Comparison of ENCODE assay signal across 10 mouse cellular contexts in genomic region chr7:83475438-83476160, GRCm38 (mm10).
A peak's percentile ranks its signal among the peaks of the same experiment; 100 is the strongest.
DNase-seq lines count a peak whose midpoint lies in the region; ATAC-seq and TF ChIP-seq lines count a peak whose summit lies in the region.
"Had no signal": no experiment of that assay in that cellular context is flagged by ENCODE, and none has a peak within 500 bp of the region (broad histone marks: within the 10 kb centered on the region; RNA-seq: fewer than 3 reads in every experiment).

No protein-coding gene starts in this region.

- ATAC-seq in forebrain, embryonic 13.5 days = peak; percentile 42; the same call in 1 of the 2 replicates
- 0 out of 2 replicates have a peak, but pooled peaks have one; percentile 7 for ATAC-seq in lung, embryonic 14.5 days (ENCODE audit: insufficient read depth)
- ATAC-seq in lung, postnatal 0 days = no peak
- ATAC-seq in embryonic facial prominence, embryonic 13.5 days (ENCODE audit: insufficient number of reproducible peaks, insufficient read depth, low FRiP score, low TSS enrichment, low read depth) = no peak
- peak; percentile 71 for ATAC-seq in limb, embryonic 13.5 days (ENCODE audit: low FRiP score, low read depth)

- H3K4me2 ChIP-seq in forebrain, embryonic 13.5 days = no peak overlapping the region
- no peak overlapping the region for H3K4me2 ChIP-seq in lung, embryonic 14.5 days
- no peak overlapping the region for H3K4me2 ChIP-seq in lung, postnatal 0 days (replicated peaks; ENCODE audit: low read depth, low read length)
- H3K4me2 ChIP-seq in embryonic facial prominence, embryonic 13.5 days = no peak overlapping the region; the same call in 1 of the 2 replicates
- peak overlapping the region; percentile 44 for H3K4me2 ChIP-seq in limb, embryonic 13.5 days (replicated peaks)
- H3K4me2 ChIP-seq: hindbrain, embryonic 15.5 days had no signal

- DNase-seq in forebrain, embryonic 10.5 days (ENCODE audit: extremely low spot score, low spot score) = no peak
- peak; percentile 11 for DNase-seq in lung, embryonic 14.5 days
- no peak for DNase-seq in lung, postnatal 0 days (ENCODE audit: low spot score)
- DNase-seq in layer of hippocampus, adult 8-10 months (ENCODE audit: low spot score in 2 of 2) = no peak
- DNase-seq in spleen, adult 18-20 months = no peak
- DNase-seq: lung, postnatal 4 days had no signal

- TF ChIP-seq CTCF in lung, embryonic 14.5 days (IDR thresholded peaks at IDR 0.05; ENCODE audit: low read depth) = no peak
- no peak for TF ChIP-seq CTCF in lung, postnatal 0 days (IDR thresholded peaks at IDR 0.05)

- H3K9ac ChIP-seq in forebrain, embryonic 13.5 days = no peak overlapping the region
- H3K9ac ChIP-seq in lung, embryonic 14.5 days = no peak overlapping the region
- H3K9ac ChIP-seq in lung, postnatal 0 days (replicated peaks; ENCODE audit: low read depth) = no peak overlapping the region
- H3K9ac ChIP-seq in embryonic facial prominence, embryonic 13.5 days = no peak overlapping the region
- no peak overlapping the region; the same call in 1 of the 2 replicates for H3K9ac ChIP-seq in limb, embryonic 13.5 days
- H3K9ac ChIP-seq: hindbrain, embryonic 15.5 days had no signal

- H3K36me3 ChIP-seq in forebrain, embryonic 13.5 days (ENCODE audit: poor library complexity, severe bottlenecking) = no peaks in the 10 kb centered on the region
- H3K36me3 ChIP-seq in forebrain, embryonic 10.5 days (replicated peaks) = no peaks in the 10 kb centered on the region
- no peaks in the 10 kb centered on the region for H3K36me3 ChIP-seq in lung, embryonic 14.5 days (ENCODE audit: insufficient read depth)
- no peaks in the 10 kb centered on the region for H3K36me3 ChIP-seq in lung, postnatal 0 days (ENCODE audit: insufficient read depth, low read length)
- no peaks in the 10 kb centered on the region for H3K36me3 ChIP-seq in embryonic facial prominence, embryonic 13.5 days
- no peaks in the 10 kb centered on the region for H3K36me3 ChIP-seq in limb, embryonic 13.5 days
- H3K36me3 ChIP-seq: hindbrain, embryonic 15.5 days had no signal

- no peak overlapping the region for H3K27ac ChIP-seq in forebrain, embryonic 13.5 days
- no peak overlapping the region for H3K27ac ChIP-seq in forebrain, embryonic 10.5 days
- H3K27ac ChIP-seq in lung, embryonic 14.5 days (ENCODE audit: low read depth) = no peak overlapping the region; the same call in 1 of the 2 replicates
- no peak overlapping the region for H3K27ac ChIP-seq in lung, postnatal 0 days (ENCODE audit: low read length)
- peak overlapping the region; percentile 92 for H3K27ac ChIP-seq in embryonic facial prominence, embryonic 13.5 days
- H3K27ac ChIP-seq in limb, embryonic 13.5 days = peak overlapping the region; percentile 94
- H3K27ac ChIP-seq: hindbrain, embryonic 15.5 days had no signal

- WGBS in forebrain, embryonic 13.5 days = 78% methylated on average over 8 of the region's 8 CpGs
- 87% methylated on average over 8 of the region's 8 CpGs for WGBS in forebrain, embryonic 10.5 days
- WGBS in lung, embryonic 14.5 days = 57% methylated on average over 8 of the region's 8 CpGs
- 60% methylated on average over 8 of the region's 8 CpGs for WGBS in lung, postnatal 0 days
- WGBS in embryonic facial prominence, embryonic 13.5 days = 50% methylated on average over 8 of the region's 8 CpGs
- 24% methylated on average over 8 of the region's 8 CpGs for WGBS in limb, embryonic 13.5 days

- H3K4me3 ChIP-seq in forebrain, embryonic 13.5 days = no peak overlapping the region
- H3K4me3 ChIP-seq in forebrain, embryonic 10.5 days = no peak overlapping the region
- no peak overlapping the region for H3K4me3 ChIP-seq in lung, embryonic 14.5 days (ENCODE audit: low read depth, low read length)
- H3K4me3 ChIP-seq in lung, postnatal 0 days (ENCODE audit: low read depth, low read length) = no peak overlapping the region
- no peak overlapping the region for H3K4me3 ChIP-seq in embryonic facial prominence, embryonic 13.5 days
- H3K4me3 ChIP-seq in limb, embryonic 13.5 days = no peak overlapping the region
- H3K4me3 ChIP-seq: hindbrain, embryonic 15.5 days had no signal

- H3K9me3 ChIP-seq in forebrain, embryonic 13.5 days (replicated peaks) = no peaks in the 10 kb centered on the region
- H3K9me3 ChIP-seq in forebrain, embryonic 10.5 days = no peaks in the 10 kb centered on the region
- H3K9me3 ChIP-seq in lung, embryonic 14.5 days (ENCODE audit: low read depth, low read length) = no peaks in the 10 kb centered on the region
- no peaks in the 10 kb centered on the region for H3K9me3 ChIP-seq in lung, postnatal 0 days (ENCODE audit: low read length)
- H3K9me3 ChIP-seq in embryonic facial prominence, embryonic 13.5 days = no peaks in the 10 kb centered on the region
- no peaks in the 10 kb centered on the region for H3K9me3 ChIP-seq in limb, embryonic 13.5 days
- H3K9me3 ChIP-seq: hindbrain, embryonic 15.5 days had no signal

- peaks cover 21% of the 10 kb centered on the region for H3K4me1 ChIP-seq in forebrain, embryonic 13.5 days
- H3K4me1 ChIP-seq in forebrain, embryonic 10.5 days = no peaks in the 10 kb centered on the region
- H3K4me1 ChIP-seq in lung, embryonic 14.5 days (ENCODE audit: insufficient read depth) = peaks cover 16% of the 10 kb centered on the region
- H3K4me1 ChIP-seq in lung, postnatal 0 days (ENCODE audit: insufficient read depth, low read depth, low read length) = no peaks in the 10 kb centered on the region; the same call in 1 of the 2 replicates
- H3K4me1 ChIP-seq in embryonic facial prominence, embryonic 13.5 days = peaks cover 43% of the 10 kb centered on the region
- H3K4me1 ChIP-seq in limb, embryonic 13.5 days = peaks cover 66% of the 10 kb centered on the region

- TF ChIP-seq EP300 in lung, postnatal 0 days (IDR thresholded peaks at IDR 0.05) = no peak

- no peaks in the 10 kb centered on the region for H3K27me3 ChIP-seq in forebrain, embryonic 13.5 days
- no peaks in the 10 kb centered on the region for H3K27me3 ChIP-seq in forebrain, embryonic 10.5 days (ENCODE audit: poor library complexity, severe bottlenecking)
- H3K27me3 ChIP-seq in lung, embryonic 14.5 days (ENCODE audit: insufficient read depth, low read length) = no peaks in the 10 kb centered on the region
- H3K27me3 ChIP-seq in lung, postnatal 0 days (replicated peaks; ENCODE audit: insufficient read depth, low read length) = no peaks in the 10 kb centered on the region
- H3K27me3 ChIP-seq in embryonic facial prominence, embryonic 13.5 days = no peaks in the 10 kb centered on the region
- no peaks in the 10 kb centered on the region for H3K27me3 ChIP-seq in limb, embryonic 13.5 days
- H3K27me3 ChIP-seq: hindbrain, embryonic 15.5 days had no signal

Comparison
In these comparisons a context has a peak if more than half of its experiments do, and no peak if none do; other contexts are left out.
1. ATAC-seq: peak in forebrain, embryonic 13.5 days (single experiment), lung, embryonic 14.5 days (single experiment) and limb, embryonic 13.5 days (single experiment); none in lung, postnatal 0 days (single experiment) and embryonic facial prominence, embryonic 13.5 days (single experiment).
2. H3K27ac ChIP-seq: peak in embryonic facial prominence, embryonic 13.5 days (single experiment) and limb, embryonic 13.5 days (single experiment); none in forebrain, embryonic 13.5 days (single experiment), forebrain, embryonic 10.5 days (single experiment), lung, embryonic 14.5 days (single experiment) and lung, postnatal 0 days (single experiment).